Mouse (Mus musculus): ENCODE results near the gene Hspg2.

- TF ChIP-seq CTCF (IDR thresholded peaks at IDR 0.05; ENCODE audit: low read depth) (no peak), EP300 (IDR thresholded peaks at IDR 0.05; ENCODE audit: low read depth) (no peak)
Measured at GRCm38 (mm10) chr4:137473240-137473639, 4.7 kb downstream of the Hspg2 start.
